In genomic region chr2:26140292-26140819, GRCm38 (mm10) we compare ENCODE assay signal across 8 mouse cellular contexts. TPM values are rescaled to one million over a fixed set of nuclear protein-coding genes. Genes with fewer than 3 reads are reported as not detected.
DNase-seq lines count a peak whose midpoint lies in the region; ATAC-seq and TF ChIP-seq lines count a peak whose summit lies in the region.

No protein-coding gene starts in this region.

- ATAC-seq in frontal cortex, adult (ENCODE audit: low TSS enrichment): peak; percentile 78
- peak; percentile 91 for ATAC-seq in lung, postnatal 0 days

- no peaks in the 10 kb centered on the region for H3K27me3 ChIP-seq in hindbrain, embryonic 10.5 days (ENCODE audit: insufficient read depth, poor library complexity, severe bottlenecking)
- no peaks in the 10 kb centered on the region for H3K27me3 ChIP-seq in lung, postnatal 0 days (replicated peaks; ENCODE audit: insufficient read depth, low read length)

- peak overlapping the region; percentile 84 for H3K4me3 ChIP-seq in hindbrain, embryonic 10.5 days
- H3K4me3 ChIP-seq in lung, postnatal 0 days (ENCODE audit: low read depth, low read length): peak overlapping the region; percentile 80

- WGBS in hindbrain, embryonic 10.5 days: under 1% methylated on average over 60 of the region's 60 CpGs
- under 1% methylated on average over 50 of the region's 60 CpGs for WGBS in lung, postnatal 0 days

- peak overlapping the region; percentile 99 for H3K27ac ChIP-seq in hindbrain, embryonic 10.5 days
- H3K27ac ChIP-seq in lung, postnatal 0 days (ENCODE audit: low read length): peak overlapping the region; percentile 86

- H3K9me3 ChIP-seq in hindbrain, embryonic 10.5 days: no peaks in the 10 kb centered on the region
- no peaks in the 10 kb centered on the region for H3K9me3 ChIP-seq in lung, postnatal 0 days (ENCODE audit: low read length)

- H3K4me2 ChIP-seq in lung, postnatal 0 days (replicated peaks; ENCODE audit: low read depth, low read length): peak overlapping the region; percentile 87

- peak; percentile 99 for DNase-seq in MN1 (ENCODE audit: low spot score)
- DNase-seq in cerebellum, adult 9-10 months: peak; percentile 100
- DNase-seq in hindbrain, embryonic 10.5 days (ENCODE audit: low spot score): peak; percentile 100
- peak; percentile 99 for DNase-seq in layer of hippocampus, adult 9-11 months
- DNase-seq in lung, postnatal 0 days (ENCODE audit: low spot score): peak; percentile 98
- DNase-seq in ovary, postnatal 14 days (ENCODE audit: low spot score): peak; percentile 99
- DNase-seq in thymus, postnatal 14 days: peak; percentile 100

- peaks cover 33% of the 10 kb centered on the region for H3K4me1 ChIP-seq in hindbrain, embryonic 10.5 days (replicated peaks)
- H3K4me1 ChIP-seq in lung, postnatal 0 days (ENCODE audit: insufficient read depth, low read depth, low read length): peaks cover 7% of the 10 kb centered on the region; the same call in 1 of the 2 replicates

- TF ChIP-seq CTCF in lung, postnatal 0 days (IDR thresholded peaks at IDR 0.05): peak; percentile 10

- peaks cover 25% of the 10 kb centered on the region for H3K36me3 ChIP-seq in hindbrain, embryonic 10.5 days
- no peaks in the 10 kb centered on the region for H3K36me3 ChIP-seq in lung, postnatal 0 days (ENCODE audit: insufficient read depth, low read length)

- no peak for TF ChIP-seq EP300 in lung, postnatal 0 days (IDR thresholded peaks at IDR 0.05)

- peak overlapping the region; percentile 71 for H3K9ac ChIP-seq in lung, postnatal 0 days (replicated peaks; ENCODE audit: low read depth)

RNA-seq across cellular contexts. Expression of gene Nacc2, which starts 17.3 kb away (rescaled TPM):
- polyA plus RNA-seq in hindbrain, embryonic 10.5 days (2016; fragmentation: Nextera tagmentation; extraction: Ambion mirVana): 6.2 and 8.4 TPM in 2 replicates
- polyA plus RNA-seq in lung, postnatal 0 days (2015; fragmentation: Nextera tagmentation; extraction: Ambion mirVana): 7.1 and 9.2 TPM in 2 replicates

Comparison
In these comparisons a context has a peak if more than half of its experiments do, and no peak if none do; other contexts are left out.
1. Peak in every context shown above with its lines: DNase-seq, ATAC-seq, H3K4me3 ChIP-seq and H3K27ac ChIP-seq.